Comparison of ENCODE assay signal across 26 mouse cellular contexts in the genomic region with DNA sequence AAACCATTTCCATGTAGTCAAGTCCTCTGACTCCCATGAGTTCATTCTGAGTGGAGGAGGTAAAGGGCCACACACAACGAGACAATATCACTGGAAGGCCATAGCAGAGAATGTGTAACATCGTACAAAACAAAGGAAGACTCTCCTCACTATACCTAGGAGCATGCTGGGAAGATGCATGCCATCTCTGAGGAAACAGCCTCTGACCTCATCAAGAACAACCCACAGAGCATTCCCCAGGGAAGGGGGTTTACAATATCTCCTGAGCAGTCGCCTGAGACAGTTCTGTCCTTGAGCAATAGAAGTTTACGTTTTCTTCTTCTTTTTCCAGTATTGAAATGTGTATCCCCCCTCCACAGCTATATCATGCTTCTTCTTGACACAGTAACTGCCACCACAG. TPM values are rescaled to one million over a fixed set of nuclear protein-coding genes. Genes with fewer than 3 reads are reported as not detected.
DNase-seq lines count a peak whose midpoint lies in the region; ATAC-seq and TF ChIP-seq lines count a peak whose summit lies in the region.
"Had no signal": no experiment of that assay in that cellular context is flagged by ENCODE, and none has a peak within 500 bp of the region (broad histone marks: within the 10 kb centered on the region; RNA-seq: fewer than 3 reads in every experiment).

No protein-coding gene starts in this region.

- 0 out of 2 replicates have a peak, but pooled peaks have one; percentile 15 for ATAC-seq in hindbrain, embryonic 16.5 days
- no peak for ATAC-seq in hindbrain, embryonic 13.5 days (ENCODE audit: low FRiP score)
- peak; percentile 42; the same call in 1 of the 2 replicates for ATAC-seq in neural tube, embryonic 14.5 days (ENCODE audit: low read depth)
- ATAC-seq: activated CD4-positive, CD25-positive, alpha-beta regulatory T cell, adult 4 months; forebrain, embryonic 15.5 days; intestine, embryonic 15.5 days had no signal

- DNase-seq in neural tube, embryonic 10.5 days (ENCODE audit: extremely low spot score, low spot score): no peak
- peak; percentile 25 for DNase-seq in NIH3T3 (ENCODE audit: low read depth)
- DNase-seq in mesoderm, embryonic 11.5 days (ENCODE audit: low read depth, low spot score): peak; percentile 12
- no peak for DNase-seq in layer of hippocampus, adult 2 months (ENCODE audit: low spot score in 2 of 2)
- DNase-seq in urinary bladder, postnatal 4 days (ENCODE audit: low spot score in 2 of 2): no peak
- DNase-seq: adrenal gland, adult 8-10 months; adrenal gland, postnatal 25 days; cerebellum, adult 18-20 months; cerebellum, adult 9-10 months; cerebellum, postnatal 14 days; heart, adult 18-20 months; heart, postnatal 14 days; heart, postnatal 4 days had no signal

- H3K36me3 ChIP-seq in hindbrain, embryonic 16.5 days (ENCODE audit: control insufficient read depth, insufficient read depth, low read length): no peaks in the 10 kb centered on the region
- H3K36me3 ChIP-seq in hindbrain, embryonic 13.5 days: no peaks in the 10 kb centered on the region
- no peaks in the 10 kb centered on the region for H3K36me3 ChIP-seq in neural tube, embryonic 14.5 days (ENCODE audit: control insufficient read depth, insufficient read depth, low read length)
- H3K36me3 ChIP-seq: embryonic facial prominence, embryonic 10.5 days; embryonic facial prominence, embryonic 13.5 days; forebrain, embryonic 12.5 days; forebrain, embryonic 15.5 days; heart, embryonic 10.5 days; heart, embryonic 13.5 days; hindbrain, embryonic 15.5 days; intestine, embryonic 15.5 days had no signal

- H3K4me2 ChIP-seq in hindbrain, embryonic 16.5 days (ENCODE audit: low read length): no peak overlapping the region
- no peak overlapping the region for H3K4me2 ChIP-seq in hindbrain, embryonic 13.5 days
- H3K4me2 ChIP-seq in neural tube, embryonic 14.5 days (ENCODE audit: low read depth, low read length): no peak overlapping the region
- H3K4me2 ChIP-seq: embryonic facial prominence, embryonic 13.5 days; forebrain, embryonic 12.5 days; forebrain, embryonic 15.5 days; heart, embryonic 13.5 days; hindbrain, embryonic 15.5 days; intestine, embryonic 15.5 days had no signal

- WGBS in hindbrain, embryonic 16.5 days: 54% methylated on average over 4 of the region's 4 CpGs
- WGBS in hindbrain, embryonic 13.5 days: 73% methylated on average over 4 of the region's 4 CpGs
- WGBS in neural tube, embryonic 14.5 days: 62% methylated on average over 4 of the region's 4 CpGs

- TF ChIP-seq CTCF in layer of hippocampus, adult 2 months (conservative IDR thresholded peaks at IDR 0.05): no peak

- H3K27ac ChIP-seq in hindbrain, embryonic 16.5 days (ENCODE audit: low read depth, low read length): no peak overlapping the region
- H3K27ac ChIP-seq in hindbrain, embryonic 13.5 days: no peak overlapping the region
- H3K27ac ChIP-seq in neural tube, embryonic 14.5 days (ENCODE audit: low read depth, low read length): no peak overlapping the region
- H3K27ac ChIP-seq in layer of hippocampus, adult 2 months: no peak overlapping the region
- H3K27ac ChIP-seq: embryonic facial prominence, embryonic 10.5 days; embryonic facial prominence, embryonic 13.5 days; forebrain, embryonic 12.5 days; forebrain, embryonic 15.5 days; heart, embryonic 10.5 days; heart, embryonic 13.5 days; hindbrain, embryonic 15.5 days; intestine, embryonic 15.5 days had no signal

- H3K9me3 ChIP-seq in hindbrain, embryonic 16.5 days (ENCODE audit: control insufficient read depth, low read length): no peaks in the 10 kb centered on the region
- no peaks in the 10 kb centered on the region for H3K9me3 ChIP-seq in hindbrain, embryonic 13.5 days
- H3K9me3 ChIP-seq in neural tube, embryonic 14.5 days (ENCODE audit: control insufficient read depth, low read length): no peaks in the 10 kb centered on the region
- H3K9me3 ChIP-seq: embryonic facial prominence, embryonic 10.5 days; embryonic facial prominence, embryonic 13.5 days; forebrain, embryonic 12.5 days; forebrain, embryonic 15.5 days; heart, embryonic 10.5 days; heart, embryonic 13.5 days; hindbrain, embryonic 15.5 days; intestine, embryonic 15.5 days had no signal

- H3K4me3 ChIP-seq in hindbrain, embryonic 16.5 days (ENCODE audit: low read length): no peak overlapping the region
- H3K4me3 ChIP-seq in hindbrain, embryonic 13.5 days: no peak overlapping the region
- H3K4me3 ChIP-seq in neural tube, embryonic 14.5 days (ENCODE audit: low read depth, low read length): no peak overlapping the region
- no peak overlapping the region for H3K4me3 ChIP-seq in layer of hippocampus, adult 2 months
- H3K4me3 ChIP-seq: embryonic facial prominence, embryonic 10.5 days; embryonic facial prominence, embryonic 13.5 days; erythroblast, embryonic 14.5 days; forebrain, embryonic 12.5 days; forebrain, embryonic 15.5 days; heart, embryonic 10.5 days; heart, embryonic 13.5 days; hindbrain, embryonic 15.5 days; intestine, embryonic 15.5 days had no signal

- no peaks in the 10 kb centered on the region for H3K27me3 ChIP-seq in hindbrain, embryonic 16.5 days (replicated peaks; ENCODE audit: control insufficient read depth, insufficient read depth, low read length)
- no peaks in the 10 kb centered on the region for H3K27me3 ChIP-seq in hindbrain, embryonic 13.5 days
- H3K27me3 ChIP-seq in neural tube, embryonic 14.5 days (ENCODE audit: control insufficient read depth, insufficient read depth, low read length): no peaks in the 10 kb centered on the region
- H3K27me3 ChIP-seq: embryonic facial prominence, embryonic 13.5 days; forebrain, embryonic 12.5 days; forebrain, embryonic 15.5 days; heart, embryonic 13.5 days; hindbrain, embryonic 15.5 days; intestine, embryonic 15.5 days had no signal

- no peaks in the 10 kb centered on the region; the same call in 1 of the 2 replicates for H3K4me1 ChIP-seq in hindbrain, embryonic 16.5 days (ENCODE audit: control insufficient read depth, insufficient read depth, low read depth, low read length)
- peaks cover 18% of the 10 kb centered on the region for H3K4me1 ChIP-seq in hindbrain, embryonic 13.5 days (replicated peaks)
- H3K4me1 ChIP-seq in neural tube, embryonic 14.5 days (ENCODE audit: control insufficient read depth, insufficient read depth, low read length): peaks cover 11% of the 10 kb centered on the region
- H3K4me1 ChIP-seq: forebrain, embryonic 12.5 days; forebrain, embryonic 15.5 days; intestine, embryonic 15.5 days had no signal

- no peak overlapping the region for H3K9ac ChIP-seq in hindbrain, embryonic 16.5 days (ENCODE audit: low read depth, low read length)
- no peak overlapping the region for H3K9ac ChIP-seq in hindbrain, embryonic 13.5 days
- no peak overlapping the region for H3K9ac ChIP-seq in neural tube, embryonic 14.5 days (replicated peaks; ENCODE audit: low read depth, low read length)
- H3K9ac ChIP-seq: embryonic facial prominence, embryonic 13.5 days; forebrain, embryonic 12.5 days; forebrain, embryonic 15.5 days; heart, embryonic 13.5 days; hindbrain, embryonic 15.5 days; intestine, embryonic 15.5 days had no signal

RNA-seq across cellular contexts. Expression of a gene that starts 49.4 kb away (rescaled TPM):
- polyA plus RNA-seq in hindbrain, embryonic 16.5 days (2015; fragmentation: Nextera tagmentation; extraction: Ambion mirVana): 15.7 and 16.3 TPM in 2 replicates
- polyA plus RNA-seq in hindbrain, embryonic 13.5 days (2015; fragmentation: Nextera tagmentation; extraction: Ambion mirVana): 12.7 and 13.2 TPM in 2 replicates
- 26.5 and 28.5 TPM in 2 replicates for polyA plus RNA-seq in neural tube, embryonic 14.5 days (2014; fragmentation: Nextera tagmentation; extraction: Ambion mirVana)
- 100 to 1,000 TPM; 148 to 155 TPM for total RNA-seq in layer of hippocampus, adult 2 months (2021)
- polyA plus RNA-seq: erythroblast, embryonic 14.5 days had no signal

Comparison
In these comparisons a context has a peak if more than half of its experiments do, and no peak if none do; other contexts are left out.
1. DNase-seq: peak in NIH3T3 (single experiment) and mesoderm, embryonic 11.5 days (single experiment); none in neural tube, embryonic 10.5 days (single experiment), layer of hippocampus, adult 2 months (0 of 2) and urinary bladder, postnatal 4 days (0 of 2).